Mouse (Mus musculus) small intestine, adult 2 months (tissue): Measurements from ENCODE around the gene Map1s. TPM values are rescaled to one million over a fixed set of nuclear protein-coding genes. Genes with fewer than 3 reads are reported as not detected.
A peak's percentile ranks its signal among the peaks of the same experiment; 100 is the strongest.

ENCODE experiments used
- H3K27ac ChIP-seq: fragments of 200-500 bp; 2 replicates; pipeline ENCODE4 v1.5.1; 2012; ENCODE audit warnings: low read depth, low read length, control low read depth, inconsistent platforms; ENCODE audit not compliant: insufficient read depth
- H3K27me3 ChIP-seq: fragments of 200-500 bp; 2 replicates; pipeline ENCODE4 v1.6.1; 2012; ENCODE audit warnings: mild to moderate bottlenecking, moderate library complexity, low read length, inconsistent platforms; ENCODE audit not compliant: control insufficient read depth, insufficient read depth
- H3K36me3 ChIP-seq: fragments of 200-500 bp; 2 replicates; pipeline ENCODE4 v1.6.1; 2012; ENCODE audit warnings: mild to moderate bottlenecking, low read length, control low read depth, inconsistent platforms; ENCODE audit not compliant: control insufficient read depth, insufficient read depth
- H3K4me1 ChIP-seq: fragments of 200-500 bp; 2 replicates; pipeline ENCODE4 v1.6.1; 2012; ENCODE audit warnings: low read length, inconsistent platforms, mixed read lengths; ENCODE audit not compliant: control insufficient read depth, insufficient read depth, insufficient read length
- H3K4me3 ChIP-seq: fragments of 200-500 bp; 2 replicates; pipeline ENCODE4 v1.5.1; 2012; ENCODE audit warnings: low read depth, mild to moderate bottlenecking, control low read depth, inconsistent platforms, low read length, moderate library complexity
- CTCF ChIP-seq: fragments of 200-500 bp; IDR thresholded peaks from 2 replicates; pipeline ENCODE4 v1.5.1; 2012; ENCODE audit warnings: low read depth, mild to moderate bottlenecking, control low read depth, inconsistent platforms, low read length, moderate library complexity, mixed read lengths; ENCODE audit not compliant: insufficient replicate concordance, insufficient read length; ENCODE audit errors: extremely low read depth
- POLR2A ChIP-seq: fragments of 200-500 bp; IDR thresholded peaks from 2 replicates; pipeline ENCODE4 v1.6.1; 2012; ENCODE audit warnings: low read depth, mild to moderate bottlenecking, control low read depth, inconsistent platforms, low read length, moderate library complexity
- WGBS: fragments of 180-500 bp; shearing (Covaris S2); methylation state at CpG from one replicate; pipeline ENCODE4 v1.1.7; 2018; 5-methylcytosine and 5-hydroxymethylcytosine counted together
- polyA plus RNA-seq: library from polyadenylated mRNA; depleted of rRNA; stranded (reverse); fragments of >200 nt; gene quantifications from 2 replicates; pipeline ENCODE4 v1.2.3, GENCODE M21; 2012

Map1s gene
- polyA plus RNA-seq, 1 experiment, result 32.9 TPM

DNA sequence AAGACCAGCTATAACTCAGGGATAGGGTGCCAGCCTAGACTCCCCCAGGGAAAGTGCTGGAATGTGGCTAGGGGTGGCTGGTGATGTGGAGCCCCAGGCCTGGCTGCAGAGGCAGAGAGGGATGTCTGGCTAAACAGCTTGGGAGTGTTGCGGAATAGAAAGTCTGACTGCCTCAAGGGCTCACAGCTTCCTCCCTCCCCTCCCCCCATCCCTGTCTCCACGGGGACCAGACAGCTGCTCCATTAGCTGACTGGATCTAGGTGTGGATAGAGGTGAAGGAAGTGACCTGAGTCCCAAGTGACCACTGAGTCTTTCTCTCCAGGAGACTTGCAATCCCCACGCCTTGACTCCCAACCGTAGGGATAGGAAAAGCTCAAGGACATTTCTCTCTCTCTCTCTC lies 2.6 kb upstream of the Map1s start:
- WGBS, result 45% methylated on average over 4 of the region's 4 CpGs
- H3K4me3 ChIP-seq, result no peak overlapping the region

DNA sequence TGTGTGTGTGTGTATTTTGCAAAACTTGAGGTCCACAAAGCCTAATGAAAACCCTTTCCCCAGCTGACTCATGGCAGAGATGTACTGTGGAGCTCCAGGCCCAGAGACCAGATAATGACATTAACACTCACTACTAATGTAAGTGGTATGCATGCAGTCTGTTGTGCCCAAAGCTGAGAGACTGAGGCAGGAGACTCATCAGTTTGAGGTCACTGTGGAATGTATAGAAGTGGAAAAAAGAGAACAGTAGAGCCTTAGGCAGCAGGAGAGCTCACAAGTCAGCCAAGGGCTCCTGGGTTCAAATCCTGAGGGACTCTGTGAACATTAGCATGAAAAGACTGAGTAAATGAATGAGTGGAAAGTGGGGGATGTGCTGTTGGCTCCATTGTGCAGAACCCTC lies 2.1 kb upstream of the Map1s start:
- H3K4me3 ChIP-seq, result no peak overlapping the region
- no peaks in the 10 kb centered on the region for H3K27me3 ChIP-seq
- H3K4me1 ChIP-seq, result peaks cover 3% of the 10 kb centered on the region
- no peaks in the 10 kb centered on the region for H3K36me3 ChIP-seq
- no peak for TF ChIP-seq POLR2A
- no peak for TF ChIP-seq CTCF
- H3K27ac ChIP-seq, result no peak overlapping the region

More for the DNA sequence above, 2.6 kb upstream of the Map1s start:
- Histone ChIP-seq H3K27me3 (no peaks in the 10 kb centered on the region), H3K27ac (no peak overlapping the region), H3K4me1 (peaks cover 3% of the 10 kb centered on the region), H3K36me3 (no peaks in the 10 kb centered on the region)
- TF ChIP-seq POLR2A, result no peak
- no peak for TF ChIP-seq CTCF

DNA sequence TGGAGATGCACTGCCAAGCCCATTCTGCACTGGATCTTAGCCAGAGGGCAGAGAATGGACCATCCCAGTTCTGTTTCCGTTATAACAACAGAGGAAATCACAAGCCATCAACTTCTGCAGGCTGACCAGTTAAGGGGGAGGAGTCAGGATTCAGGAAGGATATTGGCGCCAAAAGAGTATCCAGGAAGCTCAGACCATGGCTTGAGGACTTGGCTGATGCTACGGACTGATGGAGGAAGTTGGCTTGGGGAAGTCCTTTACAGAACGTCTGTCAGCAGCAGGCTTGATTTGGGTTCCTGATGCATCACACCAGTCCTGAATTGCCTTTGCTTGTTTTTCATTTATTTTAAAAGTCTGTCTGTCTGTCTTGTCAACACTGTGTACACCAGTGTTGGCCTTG lies 1.2 kb upstream of the Map1s start:
- Histone ChIP-seq H3K4me1 (peaks cover 3% of the 10 kb centered on the region), H3K36me3 (no peaks in the 10 kb centered on the region), H3K4me3 (no peak overlapping the region), H3K27ac (no peak overlapping the region), H3K27me3 (no peaks in the 10 kb centered on the region)
- 13% methylated on average over 4 of the region's 4 CpGs for WGBS
- TF ChIP-seq POLR2A, result no peak
- no peak for TF ChIP-seq CTCF

DNA sequence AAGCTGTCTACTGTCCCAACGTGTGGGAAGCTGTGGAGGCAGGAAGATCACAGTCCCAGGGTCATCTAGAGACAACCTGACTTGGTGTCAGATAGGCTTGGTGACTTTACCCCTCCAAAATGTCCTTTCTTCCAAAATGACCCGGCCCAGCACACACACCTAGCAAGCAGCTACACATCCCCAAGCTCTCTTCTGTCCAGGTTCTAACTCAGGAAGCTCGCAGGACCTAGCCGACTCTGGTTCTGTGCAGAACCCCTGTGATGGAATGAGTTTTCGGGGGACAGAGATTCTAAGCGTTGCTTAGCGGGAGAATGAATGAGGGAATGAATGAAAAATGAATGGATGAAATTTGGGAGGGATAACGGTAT lies 285 bp upstream of the Map1s start:
- Histone ChIP-seq H3K4me3 (peak overlapping the region; percentile 89), H3K27ac (no peak overlapping the region), H3K36me3 (no peaks in the 10 kb centered on the region), H3K27me3 (no peaks in the 10 kb centered on the region), H3K4me1 (peaks cover 3% of the 10 kb centered on the region)
- WGBS, result 8% methylated on average over 8 of the region's 8 CpGs
- TF ChIP-seq POLR2A, result no peak
- TF ChIP-seq CTCF, result no peak

DNA sequence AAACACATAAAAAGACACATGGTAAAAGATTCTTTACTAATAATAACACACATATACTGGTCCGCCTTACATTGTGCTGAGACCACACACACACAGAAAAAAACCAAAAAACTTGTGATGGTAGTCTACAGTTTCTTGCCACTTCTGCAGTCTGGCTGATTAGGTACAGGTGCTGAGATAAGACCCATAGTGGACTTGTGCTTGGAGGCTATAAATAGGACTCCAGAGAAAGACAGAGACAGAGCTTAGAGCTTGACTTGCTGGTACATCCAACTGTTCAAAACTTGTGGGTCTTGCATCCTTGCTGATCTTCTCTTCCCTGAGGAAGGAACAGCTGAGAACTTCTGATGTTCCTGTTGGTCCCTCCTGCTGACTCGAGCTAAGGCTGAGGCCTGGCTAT lies 1.8 kb downstream of the Map1s start:
- WGBS, result 89% methylated on average over 2 of the region's 2 CpGs
- Histone ChIP-seq H3K4me3 (no peak overlapping the region), H3K36me3 (peaks cover under 1% of the 10 kb centered on the region; the same call in 1 of the 2 replicates), H3K27me3 (no peaks in the 10 kb centered on the region), H3K4me1 (peaks cover 3% of the 10 kb centered on the region), H3K27ac (no peak overlapping the region)
- TF ChIP-seq POLR2A (no peak), CTCF (no peak)

DNA sequence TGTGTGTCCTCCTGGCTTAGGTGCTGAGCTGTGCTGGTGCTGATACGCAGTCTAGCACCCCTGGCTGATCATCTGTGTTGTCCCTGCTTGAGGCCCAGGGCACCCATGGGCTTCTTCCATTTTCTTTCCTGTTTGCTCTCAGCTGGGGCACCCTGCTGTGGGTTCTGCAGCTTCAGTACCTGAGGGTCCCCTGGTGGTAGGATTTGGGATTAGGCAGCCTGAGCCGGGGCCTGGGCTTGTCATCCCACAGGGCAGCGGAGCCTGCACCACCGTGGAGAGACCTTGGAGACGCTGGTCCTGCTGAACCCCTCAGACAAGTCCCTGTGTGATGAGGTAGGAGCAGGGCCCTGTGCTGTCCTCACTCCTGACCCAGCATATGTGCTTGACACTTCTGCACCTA lies 5.9 kb downstream of the Map1s start:
- H3K27me3 ChIP-seq, result no peaks in the 10 kb centered on the region
- TF ChIP-seq CTCF, result no peak
- TF ChIP-seq POLR2A, result no peak
- peaks cover 25% of the 10 kb centered on the region for H3K36me3 ChIP-seq
- H3K27ac ChIP-seq, result no peak overlapping the region
- H3K4me3 ChIP-seq, result no peak overlapping the region
- 75% methylated on average over 5 of the region's 5 CpGs for WGBS
- H3K4me1 ChIP-seq, result no peaks in the 10 kb centered on the region; the same call in 1 of the 2 replicates

DNA sequence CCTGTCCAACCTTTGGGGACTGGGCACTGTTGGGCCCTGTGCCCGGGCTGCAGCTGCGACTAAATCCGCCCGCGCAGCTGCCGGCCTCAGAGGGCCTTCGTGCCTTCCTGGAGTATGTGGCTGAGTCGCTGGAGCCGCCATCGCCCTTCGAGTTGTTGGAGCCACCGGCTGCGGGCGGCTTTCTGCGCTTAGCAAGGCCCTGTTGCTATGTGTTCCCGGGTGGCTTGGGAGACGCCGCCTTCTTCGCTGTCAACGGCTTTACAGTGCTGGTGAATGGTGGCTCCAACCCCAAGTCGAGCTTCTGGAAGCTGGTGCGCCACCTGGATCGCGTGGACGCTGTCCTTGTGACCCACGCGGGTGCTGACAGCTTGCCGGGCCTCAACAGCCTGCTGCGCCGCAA lies 7.2 kb downstream of the Map1s start:
- no peak overlapping the region for H3K27ac ChIP-seq
- WGBS, result 96% methylated on average over 30 of the region's 30 CpGs
- no peaks in the 10 kb centered on the region; the same call in 1 of the 2 replicates for H3K4me1 ChIP-seq
- H3K27me3 ChIP-seq, result no peaks in the 10 kb centered on the region
- no peak overlapping the region for H3K4me3 ChIP-seq
- H3K36me3 ChIP-seq, result peaks cover 30% of the 10 kb centered on the region
- no peak for TF ChIP-seq POLR2A
- no peak for TF ChIP-seq CTCF

DNA sequence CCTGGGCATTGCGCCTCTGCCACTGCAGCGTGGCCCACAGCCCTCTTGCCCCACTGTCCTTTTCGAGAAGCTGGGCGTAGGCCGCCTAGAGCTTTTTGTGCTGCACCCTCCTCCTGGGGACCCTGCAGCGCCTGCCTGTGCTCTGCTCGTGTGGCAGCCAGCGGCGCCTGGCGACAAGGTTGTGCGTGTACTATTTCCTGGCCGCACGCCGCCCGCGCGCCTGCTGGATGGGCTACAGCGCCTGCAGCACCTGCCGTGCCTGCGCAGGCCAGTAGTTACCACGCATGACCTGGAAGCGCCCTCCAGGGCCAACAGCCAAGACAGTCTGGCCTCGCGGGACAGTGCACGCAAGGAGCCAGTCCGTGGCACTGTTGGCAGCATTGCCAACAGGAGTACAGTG lies 7.8 kb downstream of the Map1s start:
- peaks cover 30% of the 10 kb centered on the region for H3K36me3 ChIP-seq
- H3K4me3 ChIP-seq, result no peak overlapping the region
- WGBS, result 93% methylated on average over 26 of the region's 26 CpGs
- H3K27ac ChIP-seq, result no peak overlapping the region
- H3K4me1 ChIP-seq, result no peaks in the 10 kb centered on the region; the same call in 1 of the 2 replicates
- no peaks in the 10 kb centered on the region for H3K27me3 ChIP-seq
- TF ChIP-seq POLR2A (no peak), CTCF (no peak)
